Comparison of ENCODE assay signal across 23 mouse cellular contexts in genomic region chr10:121584033-121584432, GRCm38 (mm10). TPM values are rescaled to one million over a fixed set of nuclear protein-coding genes. Genes with fewer than 3 reads are reported as not detected.
DNase-seq lines count a peak whose midpoint lies in the region; TF ChIP-seq lines count a peak whose summit lies in the region.
"Had no signal": no experiment of that assay in that cellular context is flagged by ENCODE, and none has a peak within 500 bp of the region (broad histone marks: within the 10 kb centered on the region; RNA-seq: fewer than 3 reads in every experiment).

No protein-coding gene starts in this region.

- no peak for TF ChIP-seq CTCF in ES-Bruce4 (IDR thresholded peaks at IDR 0.05; ENCODE audit: low read depth, low read length)
- TF ChIP-seq CTCF in bone marrow macrophage, adult 2 months (IDR thresholded peaks at IDR 0.05; ENCODE audit: low read depth, low read length) = no peak

- no peaks in the 10 kb centered on the region for H3K9me3 ChIP-seq in ES-Bruce4 (replicated peaks; ENCODE audit: control insufficient read depth, insufficient read depth, low read length, poor library complexity, severe bottlenecking)
- H3K9me3 ChIP-seq: embryonic facial prominence, embryonic 12.5 days; forebrain, embryonic 13.5 days; forebrain, embryonic 15.5 days had no signal

- no peaks in the 10 kb centered on the region for H3K36me3 ChIP-seq in ES-Bruce4 (ENCODE audit: control insufficient read depth, insufficient read depth, low read length, poor library complexity, severe bottlenecking)

- TF ChIP-seq POLR2A in ES-Bruce4 (IDR thresholded peaks at IDR 0.05; ENCODE audit: insufficient read depth, low read length) = no peak
- no peak for TF ChIP-seq POLR2A in bone marrow macrophage, adult 2 months (IDR thresholded peaks at IDR 0.05; ENCODE audit: borderline replicate concordance, low read depth, low read length)

- H3K4me3 ChIP-seq in ES-Bruce4 (ENCODE audit: low read depth, low read length) = no peak overlapping the region
- H3K4me3 ChIP-seq in bone marrow macrophage, adult 2 months (ENCODE audit: insufficient read depth, low read length) = no peak overlapping the region
- H3K4me3 ChIP-seq: embryonic facial prominence, embryonic 12.5 days; forebrain, embryonic 13.5 days; forebrain, embryonic 15.5 days had no signal

- TF ChIP-seq EP300 in ES-Bruce4 (IDR thresholded peaks at IDR 0.05; ENCODE audit: insufficient read depth, low read depth, low read length) = no peak

- no peak overlapping the region for H3K9ac ChIP-seq in ES-Bruce4 (ENCODE audit: low read depth, poor library complexity, severe bottlenecking)
- H3K9ac ChIP-seq: embryonic facial prominence, embryonic 12.5 days; forebrain, embryonic 13.5 days; forebrain, embryonic 15.5 days; forebrain, postnatal 0 days had no signal

- peak; percentile 31 for DNase-seq in testis, postnatal 10 days (ENCODE audit: low spot score)
- DNase-seq in testis, postnatal 14 days (ENCODE audit: low spot score) = no peak
- no peak for DNase-seq in left cerebral cortex, adult 11 months (ENCODE audit: low spot score)
- DNase-seq in embryo, embryonic 10.5 days (ENCODE audit: low spot score) = no peak
- no peak for DNase-seq in T-cell, adult 2 months (ENCODE audit: low spot score)
- DNase-seq: adrenal gland, adult 2 months; adrenal gland, postnatal 10 days; adrenal gland, postnatal 25 days; cerebellum, adult 11-12 months; cerebellum, adult 2 months; cerebellum, adult 9-10 months; cerebellum, postnatal 10 days; cerebellum, postnatal 25 days; embryo, embryonic 11 days; forebrain, postnatal 0 days had no signal

- H3K4me1 ChIP-seq in ES-Bruce4 (ENCODE audit: control insufficient read depth, insufficient read depth, low read length) = no peaks in the 10 kb centered on the region
- H3K4me1 ChIP-seq in bone marrow macrophage, adult 2 months (ENCODE audit: control insufficient read depth, insufficient read depth, low read length) = peaks cover 34% of the 10 kb centered on the region

- no peaks in the 10 kb centered on the region for H3K27me3 ChIP-seq in ES-Bruce4 (ENCODE audit: control insufficient read depth, insufficient read depth, low read length, poor library complexity, severe bottlenecking)
- H3K27me3 ChIP-seq: embryonic facial prominence, embryonic 12.5 days; forebrain, embryonic 13.5 days; forebrain, embryonic 15.5 days; Patski had no signal

- peak overlapping the region; percentile 24; the same call in 1 of the 2 replicates for H3K27ac ChIP-seq in ES-Bruce4 (ENCODE audit: insufficient read depth, low read length)
- H3K27ac ChIP-seq in bone marrow macrophage, adult 2 months (ENCODE audit: insufficient read depth, low read depth, low read length) = peak overlapping the region; percentile 40; the same call in 1 of the 2 replicates
- H3K27ac ChIP-seq: embryonic facial prominence, embryonic 12.5 days; forebrain, embryonic 13.5 days; forebrain, embryonic 15.5 days had no signal

RNA-seq across cellular contexts. Expression of gene Tbk1, which starts 2.6 kb away (rescaled TPM):
- 50.4 and 51.4 TPM in 2 replicates for polyA plus RNA-seq in ES-Bruce4 (2011; ENCODE audit: insufficient read depth, insufficient read length, low read depth, missing spikeins)
- polyA plus RNA-seq in bone marrow macrophage, adult 2 months (2012; ENCODE audit: insufficient read depth, insufficient read length, missing spikeins) = 102 and 107 TPM in 2 replicates

RNA-seq across cellular contexts. Expression of gene Xpot, which starts 42.1 kb away (rescaled TPM):
- polyA plus RNA-seq in ES-Bruce4 (2011; ENCODE audit: insufficient read depth, insufficient read length, low read depth, missing spikeins) = 132 and 139 TPM in 2 replicates
- polyA plus RNA-seq in bone marrow macrophage, adult 2 months (2012; ENCODE audit: insufficient read depth, insufficient read length, missing spikeins) = 54.0 and 62.2 TPM in 2 replicates

RNA-seq across cellular contexts. Expression of gene D930020B18Rik, which starts 57.4 kb away (rescaled TPM):
- 0.51 and 0.75 TPM in 2 replicates for polyA plus RNA-seq in ES-Bruce4 (2011; ENCODE audit: insufficient read depth, insufficient read length, low read depth, missing spikeins)
- not detected in 2 replicates for polyA plus RNA-seq in bone marrow macrophage, adult 2 months (2012; ENCODE audit: insufficient read depth, insufficient read length, missing spikeins)
- polyA plus RNA-seq: adrenal gland, adult 2 months; C2C12; forebrain, embryonic 13.5 days; G1E; Patski had no signal
